Mouse (Mus musculus) CH12.LX (cell line): ENCODE data around the gene Ifna4.

Source experiments
- CTCF ChIP-seq, 2 experiments: IDR thresholded peaks in 1 of 2; conservative IDR thresholded peaks in 1 of 2; 2 replicates each; pipeline ENCODE4 v1.5.1; 2011 to 2012; ENCODE audit warnings: low read depth in 2 of 2, low read length in 2 of 2, improper control_type of control experiment in 1 of 2, inconsistent platforms in 1 of 2, mild to moderate bottlenecking in 1 of 2, moderate library complexity in 1 of 2
- ELF1 ChIP-seq: IDR thresholded peaks from 2 replicates; pipeline ENCODE4 v1.6.1; 2014; ENCODE audit warnings: low read depth, mild to moderate bottlenecking, inconsistent platforms, low read length, improper control_type of control experiment
- ETS1 ChIP-seq: conservative IDR thresholded peaks from 2 replicates; pipeline ENCODE4 v1.6.1; 2012; ENCODE audit warnings: low read depth, mild to moderate bottlenecking, inconsistent platforms, low read length, improper control_type of control experiment, moderate library complexity
- MEF2A ChIP-seq: IDR thresholded peaks from 2 replicates; pipeline ENCODE4 v1.6.1; 2014; ENCODE audit warnings: low read depth, mild to moderate bottlenecking, inconsistent platforms, low read length, improper control_type of control experiment, borderline replicate concordance
- NRF1 ChIP-seq: IDR thresholded peaks from 2 replicates; pipeline ENCODE4 v1.6.1; 2014; ENCODE audit warnings: low read depth, mild to moderate bottlenecking, inconsistent platforms, low read length, improper control_type of control experiment, moderate library complexity
- POLR2A ChIP-seq: IDR thresholded peaks from 2 replicates; pipeline ENCODE4 v1.6.1; 2011; ENCODE audit warnings: low read depth, mild to moderate bottlenecking, improper control_type of control experiment, low read length
- POLR2AphosphoS2 ChIP-seq: IDR thresholded peaks from 2 replicates; pipeline ENCODE4 v1.6.1; 2011; ENCODE audit warnings: low read depth, low read length, improper control_type of control experiment
- TCF12 ChIP-seq: IDR thresholded peaks from 2 replicates; pipeline ENCODE4 v1.6.1; 2014; ENCODE audit warnings: low read depth, mild to moderate bottlenecking, inconsistent platforms, low read length, improper control_type of control experiment
- USF1 ChIP-seq: IDR thresholded peaks from 2 replicates; pipeline ENCODE4 v1.6.1; 2014; ENCODE audit warnings: low read depth, mild to moderate bottlenecking, inconsistent platforms, low read length, improper control_type of control experiment

- no peak for TF ChIP-seq MEF2A
- TF ChIP-seq POLR2A: no peak
- peak; percentile 15 to 61; a peak in 3 of 4 replicates for TF ChIP-seq CTCF (conservative IDR thresholded peaks at IDR 0.05 in 1 of 2, IDR thresholded peaks at IDR 0.05 in 1 of 2; ENCODE audit: low read depth in 2 of 2, low read length in 2 of 2)
- TF ChIP-seq TCF12: no peak
- no peak for TF ChIP-seq POLR2AphosphoS2
- TF ChIP-seq USF1: no peak
- TF ChIP-seq NRF1: no peak
- TF ChIP-seq ELF1: no peak
- no peak for TF ChIP-seq ETS1
Observed at GRCm38 (mm10) chr4:88845334-88845733, 3.7 kb downstream of the Ifna4 start.
